Mouse (Mus musculus) limb, embryonic 15.5 days (tissue): ENCODE results near the gene Hoxa1. TPM values are rescaled to one million over a fixed set of nuclear protein-coding genes. Genes with fewer than 3 reads are reported as not detected.
A peak's percentile ranks its signal among the peaks of the same experiment; 100 is the strongest.

Experiments used
- ATAC-seq: fragments of 200-750 bp; cut with Nextera tagmentation; 2 replicates; pipeline ENCODE4 v1.8.0; 2017; ENCODE audit warnings: low read depth, moderate TSS enrichment; ENCODE audit not compliant: insufficient number of reproducible peaks, low FRiP score, low TSS enrichment
- H3K27ac ChIP-seq: fragments of 300-500 bp; sonication (generic); 2 replicates; pipeline ENCODE4 v1.5.1; 2015; ENCODE audit warnings: moderate library complexity, mild to moderate bottlenecking, inconsistent platforms
- H3K27me3 ChIP-seq: fragments of 300-500 bp; sonication (generic); 2 replicates; pipeline ENCODE4 v1.6.1; 2015; ENCODE audit warnings: inconsistent platforms
- H3K36me3 ChIP-seq: fragments of 300-500 bp; sonication (generic); 2 replicates; pipeline ENCODE4 v1.6.1; 2015; ENCODE audit warnings: inconsistent platforms
- H3K4me1 ChIP-seq: fragments of 300-500 bp; sonication (generic); 2 replicates; pipeline ENCODE4 v1.6.1; 2015; ENCODE audit warnings: inconsistent platforms
- H3K4me2 ChIP-seq: fragments of 300-500 bp; sonication (generic); 2 replicates; pipeline ENCODE4 v1.6.1; 2015; ENCODE audit warnings: mild to moderate bottlenecking, inconsistent platforms
- H3K4me3 ChIP-seq: fragments of 300-500 bp; sonication (generic); 2 replicates; pipeline ENCODE4 v1.5.1; 2015; ENCODE audit warnings: mild to moderate bottlenecking, inconsistent platforms
- H3K9ac ChIP-seq: fragments of 300-500 bp; sonication (generic); 2 replicates; pipeline ENCODE4 v1.6.1; 2015; ENCODE audit warnings: inconsistent platforms
- H3K9me3 ChIP-seq: fragments of 300-500 bp; sonication (generic); 2 replicates; pipeline ENCODE4 v1.6.1; 2016; ENCODE audit warnings: inconsistent platforms
- WGBS: fragments of 180-500 bp; shearing (Covaris S2); methylation state at CpG from one replicate; pipeline ENCODE4 v1.1.7; 2015; 5-methylcytosine and 5-hydroxymethylcytosine counted together
- polyA plus RNA-seq: library from polyadenylated mRNA; unstranded; fragments of >200 nt; fragmentation: Nextera tagmentation; extraction: Ambion mirVana; gene quantifications from 2 replicates; pipeline ENCODE4 v1.2.1, GENCODE M21; 2015

Hoxa1 gene
- polyA plus RNA-seq, 1 experiment from 2014 or later, result 0.52 TPM

DNA sequence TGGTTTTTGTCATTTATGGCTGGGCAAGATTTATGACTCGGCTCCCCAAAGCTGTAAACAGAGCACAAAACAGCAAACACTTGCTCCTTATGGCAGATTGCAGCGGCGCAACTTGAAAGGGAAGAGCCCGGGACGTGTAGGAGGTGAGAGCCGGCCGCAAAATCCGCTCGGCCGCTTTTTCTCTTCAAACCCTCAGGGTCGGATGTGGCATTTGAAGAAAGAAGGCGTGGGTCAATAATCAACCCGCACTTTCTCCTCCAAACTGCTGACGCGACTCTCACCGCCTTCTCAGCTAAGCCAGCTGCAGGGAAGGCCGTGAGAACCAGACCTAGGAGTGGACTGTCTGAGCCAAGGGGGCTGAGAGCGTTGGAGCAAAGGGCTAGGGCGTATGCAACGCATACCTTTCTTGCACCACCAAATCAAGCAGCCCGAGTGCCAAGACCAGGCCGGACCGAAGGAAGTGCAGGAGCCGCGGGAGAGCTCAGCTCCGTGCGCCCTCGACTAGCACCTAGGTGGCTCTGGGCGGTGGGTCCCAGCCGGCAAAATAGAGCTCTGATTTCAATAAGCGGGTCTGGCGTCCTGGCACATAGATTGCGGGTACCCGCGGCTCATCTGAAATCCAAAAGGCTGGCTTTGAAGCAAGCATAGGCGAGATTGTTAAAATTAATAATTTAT lies 19.1 kb upstream of the Hoxa1 start, which contains the start of gene 5730596B20Rik:
TSS of gene 5730596B20Rik (plus strand) at position 438 of the 675 bp plus-strand sequence.
- 22% methylated on average over 36 of the region's 36 CpGs for WGBS
- no peak within 1 kb of the TSS for H3K27ac ChIP-seq
- ATAC-seq, result no peak

DNA sequence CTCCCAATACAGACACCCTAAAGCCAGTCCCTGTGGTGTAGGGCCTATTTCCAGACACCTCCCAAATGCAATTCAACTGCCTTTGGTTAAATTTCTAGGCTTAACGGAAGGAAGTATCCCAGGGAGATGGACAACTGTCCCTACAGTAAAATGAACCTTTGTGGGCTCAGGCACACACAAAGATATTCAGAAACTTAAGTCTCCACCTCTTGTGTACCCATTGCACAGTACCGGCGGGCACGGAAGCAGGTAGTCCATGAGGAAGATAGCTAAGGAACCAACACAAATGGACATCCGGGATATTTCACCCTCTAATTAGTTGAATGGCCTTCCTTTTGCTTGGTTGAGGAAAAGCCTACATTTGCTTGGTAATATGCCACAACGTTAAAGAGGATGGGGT lies 18.3 kb upstream of the Hoxa1 start:
- H3K4me3 ChIP-seq, result peak overlapping the region; percentile 39
- 18% methylated on average over 6 of the region's 6 CpGs for WGBS
- no peaks in the 10 kb centered on the region for H3K36me3 ChIP-seq
- H3K4me1 ChIP-seq, result peaks cover 50% of the 10 kb centered on the region
- no peak overlapping the region for H3K9ac ChIP-seq
- H3K27me3 ChIP-seq, result peaks cover 78% of the 10 kb centered on the region
- no peak for ATAC-seq
- H3K27ac ChIP-seq, result no peak overlapping the region
- peak overlapping the region; percentile 53 for H3K4me2 ChIP-seq
- no peaks in the 10 kb centered on the region for H3K9me3 ChIP-seq

More for the DNA sequence above, 19.1 kb upstream of the Hoxa1 start, which contains the start of gene 5730596B20Rik:
- peaks cover 78% of the 10 kb centered on the region for H3K27me3 ChIP-seq
- no peaks in the 10 kb centered on the region for H3K36me3 ChIP-seq
- H3K4me2 ChIP-seq, result peak within 1 kb of the TSS; percentile 53
- H3K4me1 ChIP-seq, result peaks cover 43% of the 10 kb centered on the region
- peak within 1 kb of the TSS; percentile 39 for H3K4me3 ChIP-seq
- no peaks in the 10 kb centered on the region for H3K9me3 ChIP-seq
- H3K9ac ChIP-seq, result no peak within 1 kb of the TSS

DNA sequence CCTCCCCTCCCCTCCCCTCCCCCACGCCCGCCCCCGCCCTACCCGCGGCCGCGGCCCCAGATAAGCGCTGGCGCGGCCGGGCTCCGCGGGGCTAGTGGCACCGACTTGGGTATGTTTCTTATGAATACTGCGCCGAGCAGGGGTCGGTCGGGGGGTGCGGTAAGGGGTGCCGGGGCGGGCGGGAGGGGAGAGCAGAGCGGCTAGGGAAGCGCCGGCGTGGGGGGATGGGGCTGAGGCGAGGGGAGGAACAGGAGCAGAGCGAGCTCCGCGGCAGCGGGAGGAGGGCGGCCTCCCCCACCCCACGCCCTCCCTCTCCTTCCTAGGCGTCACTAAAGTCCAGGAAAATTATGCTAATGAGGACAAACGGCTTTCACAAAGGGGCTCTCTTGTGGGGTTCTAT lies 17.7 kb upstream of the Hoxa1 start:
- Histone ChIP-seq H3K9ac (peak overlapping the region; percentile 27; the same call in 1 of the 2 replicates), H3K4me1 (peaks cover 50% of the 10 kb centered on the region), H3K27me3 (peaks cover 78% of the 10 kb centered on the region), H3K4me2 (peak overlapping the region; percentile 53), H3K27ac (0 out of 2 replicates have a peak overlapping the region, but pooled peaks have one; percentile 38), H3K9me3 (no peaks in the 10 kb centered on the region), H3K4me3 (peak overlapping the region; percentile 39), H3K36me3 (no peaks in the 10 kb centered on the region)
- WGBS, result 1% methylated on average over 18 of the region's 35 CpGs
- ATAC-seq, result no peak

DNA sequence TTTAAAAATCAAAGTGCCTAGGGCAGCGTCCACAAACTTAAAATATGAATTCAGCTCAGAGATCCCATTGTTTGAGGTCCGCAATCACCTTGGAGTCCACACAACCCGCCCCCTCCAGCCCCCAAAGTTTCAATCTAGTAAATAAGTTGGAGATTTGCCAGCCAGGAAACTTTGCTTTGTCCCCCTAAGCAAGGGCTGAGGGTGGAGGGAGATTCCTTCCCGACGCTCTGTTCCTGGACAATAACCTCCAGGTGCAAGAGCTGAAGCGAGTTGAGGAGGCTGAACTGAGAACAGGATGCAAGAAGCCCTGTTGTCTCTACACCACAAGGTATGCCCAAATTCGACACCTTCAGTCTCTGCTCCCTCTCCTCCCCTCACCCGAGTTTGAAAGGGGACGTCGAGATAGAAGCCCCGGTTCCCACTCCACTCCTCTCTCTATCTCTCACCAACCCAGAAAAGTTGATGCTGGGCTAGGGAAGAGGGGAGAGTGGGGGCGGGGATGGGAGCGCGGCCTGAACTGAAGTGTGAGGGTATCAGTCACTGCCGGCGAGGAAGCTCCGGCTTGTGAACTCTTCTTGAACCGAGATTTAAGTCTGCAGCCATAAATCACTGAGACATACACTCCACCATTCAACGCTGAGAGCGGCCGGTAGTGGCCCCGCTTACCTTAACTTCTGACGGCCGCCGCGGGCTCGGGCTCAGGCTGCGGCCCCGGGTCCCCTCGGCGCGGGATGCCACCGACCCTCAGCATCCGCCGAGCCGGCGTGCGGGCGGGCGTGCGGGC lies 17.0 kb upstream of the Hoxa1 start:
- 15% methylated on average over 40 of the region's 41 CpGs for WGBS
- H3K9me3 ChIP-seq, result no peaks in the 10 kb centered on the region
- ATAC-seq, result no peak
- peaks cover 54% of the 10 kb centered on the region for H3K4me1 ChIP-seq
- peak overlapping the region; percentile 38; the same call in 1 of the 2 replicates for H3K27ac ChIP-seq
- H3K4me2 ChIP-seq, result peak overlapping the region; percentile 53
- H3K9ac ChIP-seq, result peak overlapping the region; percentile 27; the same call in 1 of the 2 replicates
- peaks cover 78% of the 10 kb centered on the region for H3K27me3 ChIP-seq
- H3K36me3 ChIP-seq, result 0 out of 2 replicates have a peak, but pooled peaks cover under 1% of the 10 kb centered on the region
- peak overlapping the region; percentile 39 for H3K4me3 ChIP-seq

DNA sequence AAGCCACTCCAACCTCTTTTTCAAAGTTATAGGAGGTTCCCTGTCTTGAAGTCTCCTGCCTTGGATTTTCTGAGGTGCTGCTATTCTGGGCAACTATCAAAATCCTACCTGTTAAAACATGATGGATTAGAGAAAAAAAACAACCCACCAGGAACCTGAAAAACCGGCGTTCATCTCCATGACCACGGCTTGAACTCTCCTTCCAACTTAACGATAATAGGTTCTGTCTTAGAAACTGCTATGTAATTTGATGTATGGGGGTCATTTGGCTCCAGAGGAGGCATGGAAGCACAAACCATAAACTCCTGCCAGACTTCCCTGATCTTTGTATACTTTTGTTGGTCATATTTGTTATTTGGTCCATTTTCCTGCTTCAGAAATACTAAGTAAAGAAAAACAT lies 15.5 kb upstream of the Hoxa1 start:
- Histone ChIP-seq H3K4me2 (no peak overlapping the region), H3K36me3 (peaks cover 5% of the 10 kb centered on the region; the same call in 1 of the 2 replicates), H3K9me3 (no peaks in the 10 kb centered on the region), H3K4me3 (no peak overlapping the region), H3K27me3 (peaks cover 73% of the 10 kb centered on the region), H3K4me1 (peaks cover 52% of the 10 kb centered on the region), H3K27ac (no peak overlapping the region), H3K9ac (no peak overlapping the region)
- no peak for ATAC-seq
- WGBS, result 28% methylated on average over 4 of the region's 4 CpGs

DNA sequence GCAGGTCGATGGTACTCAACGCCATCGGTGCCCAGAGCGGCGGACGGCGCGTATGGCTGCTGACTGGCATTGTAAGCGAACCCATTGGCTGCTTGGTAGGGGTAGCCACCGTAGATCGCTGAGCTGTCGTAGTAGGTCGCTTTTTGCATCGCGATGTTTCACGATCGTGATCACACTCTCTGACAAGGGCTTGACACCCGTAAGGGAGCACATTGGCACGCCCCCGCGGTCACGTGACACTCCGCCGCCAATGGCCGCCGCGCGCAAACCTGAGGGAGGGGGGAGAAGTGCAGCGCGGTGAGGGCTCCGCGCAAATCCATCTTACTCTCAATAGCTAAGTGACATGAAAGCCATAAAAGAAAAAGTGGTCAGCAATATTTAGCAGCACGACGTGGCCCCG lies 14.4 kb upstream of the Hoxa1 start:
- peaks cover 77% of the 10 kb centered on the region for H3K27me3 ChIP-seq
- H3K27ac ChIP-seq, result peak overlapping the region; percentile 59; the same call in 1 of the 2 replicates
- peak overlapping the region; percentile 38 for H3K4me3 ChIP-seq
- no peak overlapping the region for H3K9ac ChIP-seq
- no peaks in the 10 kb centered on the region for H3K9me3 ChIP-seq
- peak; percentile 71 for ATAC-seq
- peak overlapping the region; percentile 64 for H3K4me2 ChIP-seq
- peaks cover 51% of the 10 kb centered on the region for H3K4me1 ChIP-seq
- peaks cover 5% of the 10 kb centered on the region; the same call in 1 of the 2 replicates for H3K36me3 ChIP-seq
- WGBS, result 4% methylated on average over 35 of the region's 35 CpGs

DNA sequence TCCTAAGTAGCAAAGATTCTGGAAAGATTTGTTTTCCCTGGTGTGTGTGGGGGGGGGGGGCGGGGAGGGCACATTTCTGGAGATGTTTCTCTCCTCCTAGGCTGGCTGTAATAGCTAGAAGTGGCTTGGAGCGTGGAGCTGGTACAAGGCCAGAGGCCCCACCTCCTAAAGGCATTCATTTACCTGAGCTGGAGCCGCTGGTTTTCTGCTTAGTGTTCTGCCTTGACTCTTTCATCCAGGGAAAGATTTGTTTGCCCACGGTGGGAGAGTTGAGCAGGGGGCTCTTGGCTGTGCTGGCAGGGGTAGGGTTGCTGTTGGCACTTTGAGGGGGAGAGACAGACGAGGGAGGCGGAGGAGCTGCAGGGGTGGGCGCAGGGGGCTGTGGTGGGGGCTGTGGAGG lies 13.8 kb upstream of the Hoxa1 start:
- WGBS, result 35% methylated on average over 7 of the region's 7 CpGs
- peaks cover 5% of the 10 kb centered on the region; the same call in 1 of the 2 replicates for H3K36me3 ChIP-seq
- peak overlapping the region; percentile 64 for H3K4me2 ChIP-seq
- peaks cover 46% of the 10 kb centered on the region for H3K4me1 ChIP-seq
- peak overlapping the region; percentile 47; the same call in 1 of the 2 replicates for H3K27ac ChIP-seq
- no peaks in the 10 kb centered on the region for H3K9me3 ChIP-seq
- ATAC-seq, result no peak; the same call in 1 of the 2 replicates
- no peak overlapping the region for H3K9ac ChIP-seq
- peaks cover 75% of the 10 kb centered on the region for H3K27me3 ChIP-seq
- peak overlapping the region; percentile 38; the same call in 1 of the 2 replicates for H3K4me3 ChIP-seq

DNA sequence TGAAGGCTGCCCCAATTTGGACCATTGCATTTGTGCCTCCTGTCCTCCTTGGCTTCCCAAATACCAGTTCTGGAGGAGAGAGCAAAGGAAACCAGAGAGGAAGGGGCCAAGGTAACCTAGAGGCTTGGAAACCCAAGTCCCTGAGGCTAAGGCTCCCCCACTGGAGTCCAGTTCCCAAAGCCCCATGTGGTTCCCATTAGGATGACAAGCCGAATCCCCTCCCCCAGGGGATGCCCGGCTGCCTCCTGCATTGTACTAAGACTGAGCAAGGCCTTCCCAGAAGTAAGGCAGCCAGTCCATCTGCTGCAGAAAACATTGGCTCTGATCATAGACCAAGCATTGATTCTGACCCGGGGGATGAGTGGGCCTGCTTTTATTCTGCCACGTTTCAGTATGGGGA lies 13.2 kb upstream of the Hoxa1 start:
- H3K27ac ChIP-seq, result 0 out of 2 replicates have a peak overlapping the region, but pooled peaks have one; percentile 2
- no peak for ATAC-seq
- H3K27me3 ChIP-seq, result peaks cover 75% of the 10 kb centered on the region
- WGBS, result 32% methylated on average over 4 of the region's 4 CpGs
- H3K9me3 ChIP-seq, result no peaks in the 10 kb centered on the region
- peaks cover 39% of the 10 kb centered on the region for H3K4me1 ChIP-seq
- peaks cover 5% of the 10 kb centered on the region; the same call in 1 of the 2 replicates for H3K36me3 ChIP-seq
- H3K4me3 ChIP-seq, result no peak overlapping the region
- H3K9ac ChIP-seq, result no peak overlapping the region
- H3K4me2 ChIP-seq, result no peak overlapping the region

DNA sequence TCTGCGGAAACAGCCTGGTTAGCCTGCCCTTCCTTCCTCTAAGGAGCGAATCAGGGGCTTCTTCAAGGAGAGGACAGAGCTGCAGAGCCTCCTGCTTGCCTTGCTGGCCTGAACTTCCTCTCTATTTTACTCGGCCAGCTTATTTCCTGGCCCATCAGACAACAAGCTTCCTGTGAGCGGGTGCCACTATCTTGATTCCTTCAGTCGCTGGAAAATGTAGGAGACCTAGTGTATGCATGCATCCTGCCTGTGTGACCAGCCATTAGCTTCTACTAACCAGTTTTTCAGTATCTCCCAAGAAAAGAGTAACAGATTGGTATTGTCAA lies 12.7 kb upstream of the Hoxa1 start:
- peaks cover 36% of the 10 kb centered on the region for H3K4me1 ChIP-seq
- no peak for ATAC-seq
- 57% methylated on average over 5 of the region's 5 CpGs for WGBS
- peaks cover 78% of the 10 kb centered on the region for H3K27me3 ChIP-seq
- peak overlapping the region; percentile 47; the same call in 1 of the 2 replicates for H3K27ac ChIP-seq
- H3K36me3 ChIP-seq, result peaks cover 5% of the 10 kb centered on the region; the same call in 1 of the 2 replicates
- H3K4me2 ChIP-seq, result no peak overlapping the region
- no peaks in the 10 kb centered on the region for H3K9me3 ChIP-seq
- no peak overlapping the region for H3K9ac ChIP-seq
- no peak overlapping the region for H3K4me3 ChIP-seq

DNA sequence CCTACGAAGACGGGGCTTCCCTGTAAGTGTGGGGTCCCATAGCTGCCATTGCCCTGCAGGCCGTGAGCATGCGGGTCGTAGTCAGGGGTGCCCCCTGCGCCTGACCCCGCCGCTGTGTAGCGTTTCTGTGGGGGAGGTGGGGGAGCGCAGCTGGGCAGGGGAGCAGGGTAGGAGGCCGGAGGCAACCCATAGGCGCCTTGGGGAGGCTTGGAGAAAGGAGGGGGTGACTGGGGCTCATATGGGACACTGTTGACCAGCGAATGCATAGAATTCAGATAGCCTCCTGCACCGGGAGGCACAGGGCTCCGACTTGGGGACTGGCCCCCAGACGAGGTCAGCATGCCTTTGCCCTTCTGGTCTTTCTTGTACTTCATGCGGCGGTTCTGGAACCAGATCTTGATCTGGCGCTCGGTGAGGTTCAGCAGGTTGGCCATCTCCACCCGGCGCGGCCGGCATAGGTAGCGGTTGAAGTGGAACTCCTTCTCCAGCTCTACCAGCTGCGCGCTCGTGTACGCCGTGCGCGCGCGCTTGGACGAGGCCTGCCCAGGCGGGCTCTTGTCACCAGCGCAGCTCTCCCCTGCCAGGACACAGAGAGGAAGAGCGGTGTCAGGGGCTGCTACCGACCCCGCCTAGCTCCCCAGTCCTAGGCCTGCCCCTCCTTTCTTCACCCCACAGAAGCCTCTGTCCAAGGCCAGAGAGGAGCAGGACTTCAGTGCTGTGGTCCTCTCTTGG lies 12.2 kb upstream of the Hoxa1 start:
- Histone ChIP-seq H3K4me2 (no peak overlapping the region), H3K27me3 (peaks cover 80% of the 10 kb centered on the region), H3K27ac (peak overlapping the region; percentile 47; the same call in 1 of the 2 replicates), H3K9ac (no peak overlapping the region), H3K4me1 (peaks cover 36% of the 10 kb centered on the region), H3K36me3 (peaks cover 5% of the 10 kb centered on the region; the same call in 1 of the 2 replicates), H3K9me3 (no peaks in the 10 kb centered on the region), H3K4me3 (no peak overlapping the region)
- 61% methylated on average over 40 of the region's 40 CpGs for WGBS
- ATAC-seq, result no peak

DNA sequence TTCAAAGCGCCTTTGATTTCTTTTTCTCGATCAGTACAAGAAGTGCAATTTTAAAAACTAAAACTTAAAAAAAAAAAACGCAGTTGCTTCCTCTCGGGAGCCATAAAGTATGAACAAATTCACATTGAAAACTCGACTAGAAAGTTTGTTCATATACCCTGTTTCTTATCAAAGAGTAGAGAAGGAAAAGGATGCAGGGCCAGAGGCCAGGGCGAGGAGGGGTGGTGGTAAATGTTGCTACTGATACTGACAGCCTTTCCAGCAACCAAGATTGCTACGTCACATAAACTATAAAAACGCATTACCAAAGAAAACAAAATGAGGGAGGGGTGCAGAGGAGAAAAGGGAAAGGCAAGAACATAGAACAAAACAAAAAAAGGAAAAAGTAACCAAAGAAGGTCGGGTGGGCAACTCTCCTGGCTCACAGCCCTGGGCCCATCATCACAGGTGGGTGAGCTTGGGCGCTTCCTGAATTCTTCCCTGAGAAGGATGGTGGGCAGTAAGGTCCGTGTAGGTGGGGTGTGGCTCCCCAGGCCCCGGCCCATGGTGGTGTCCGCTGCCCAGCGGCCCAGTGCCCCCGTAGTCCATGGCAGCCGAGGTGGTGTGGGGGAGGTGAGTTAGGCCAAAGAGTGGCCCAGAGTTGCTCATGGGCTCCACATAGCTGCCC lies 11.5 kb upstream of the Hoxa1 start:
- no peak for ATAC-seq
- H3K4me1 ChIP-seq, result peaks cover 36% of the 10 kb centered on the region
- peaks cover 5% of the 10 kb centered on the region; the same call in 1 of the 2 replicates for H3K36me3 ChIP-seq
- no peak overlapping the region for H3K4me3 ChIP-seq
- WGBS, result 66% methylated on average over 16 of the region's 16 CpGs
- H3K9me3 ChIP-seq, result no peaks in the 10 kb centered on the region
- H3K9ac ChIP-seq, result no peak overlapping the region
- H3K4me2 ChIP-seq, result no peak overlapping the region
- no peak overlapping the region for H3K27ac ChIP-seq
- peaks cover 76% of the 10 kb centered on the region for H3K27me3 ChIP-seq
